Mouse (Mus musculus) c-Kit-positive CD71-positive TER-119-positive erythroid progenitor cells, embryonic 14.5 days (primary cell): ENCODE results near the gene Pacsin3.

ENCODE experiments used
- DNase-seq: peaks from one replicate; pipeline ENCODE4 v3.0.0-alpha.2; 2013; ENCODE audit warnings: low spot score

Gene Pacsin3

DNA sequence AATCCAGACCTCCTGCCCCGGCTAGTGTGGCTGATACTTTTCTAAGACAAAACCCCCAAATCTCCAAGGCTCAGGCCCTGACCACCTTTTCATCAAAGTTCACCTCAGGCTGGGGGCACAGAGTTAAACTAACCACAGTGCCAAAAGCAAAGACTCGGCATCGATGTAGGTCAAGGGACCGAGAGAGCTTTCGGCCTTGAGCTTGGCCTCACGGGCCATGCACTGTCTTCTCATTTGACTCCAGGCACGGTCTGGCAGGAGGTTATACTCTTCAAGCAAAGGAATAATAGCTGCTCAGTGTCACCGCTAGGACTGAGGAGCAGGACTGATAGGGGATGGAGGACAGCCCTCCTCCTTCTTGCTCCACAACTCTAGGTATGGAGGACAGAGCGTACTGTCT lies 50.2 kb downstream of the Pacsin3 start:
- DNase-seq, result no peak

DNA sequence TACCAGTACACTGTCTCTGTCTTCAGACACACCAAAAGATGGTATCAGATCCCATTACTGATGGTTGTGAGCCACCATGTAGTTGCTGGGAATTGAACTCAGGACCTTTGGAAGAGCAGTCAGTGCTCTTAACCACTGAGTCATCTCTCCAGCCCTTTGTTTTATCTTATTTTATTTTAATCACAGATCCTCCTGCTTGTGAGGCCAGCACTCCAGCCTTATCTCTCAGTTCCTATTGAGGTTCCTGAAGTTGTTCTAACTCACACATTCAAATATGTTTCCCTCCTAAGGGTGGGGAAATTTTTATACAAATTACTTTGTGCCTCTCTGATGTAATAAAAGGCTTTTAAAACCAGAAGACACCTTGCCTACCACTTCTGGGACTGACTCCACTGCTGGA lies 50.8 kb downstream of the Pacsin3 start:
- DNase-seq, result no peak

DNA sequence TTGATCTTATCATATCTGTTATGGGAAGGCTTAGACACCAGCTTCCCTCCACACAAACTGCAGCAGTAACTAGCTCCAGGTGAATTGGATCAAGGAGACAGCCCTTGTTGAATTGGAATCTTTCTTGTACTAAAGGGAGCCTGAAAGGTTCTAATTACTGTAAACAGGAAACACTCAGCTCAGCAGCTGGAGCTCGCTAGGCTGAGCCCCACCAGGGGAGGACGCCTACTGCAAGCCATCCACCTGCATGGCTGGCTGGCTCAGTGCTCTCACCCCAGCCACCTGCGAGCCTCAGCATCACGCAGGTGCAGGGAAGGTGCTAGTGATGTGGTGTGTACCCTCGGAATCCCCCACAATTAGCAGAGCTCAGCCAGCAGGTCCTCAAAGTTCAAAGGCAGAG lies 52.9 kb downstream of the Pacsin3 start:
- no peak for DNase-seq

DNA sequence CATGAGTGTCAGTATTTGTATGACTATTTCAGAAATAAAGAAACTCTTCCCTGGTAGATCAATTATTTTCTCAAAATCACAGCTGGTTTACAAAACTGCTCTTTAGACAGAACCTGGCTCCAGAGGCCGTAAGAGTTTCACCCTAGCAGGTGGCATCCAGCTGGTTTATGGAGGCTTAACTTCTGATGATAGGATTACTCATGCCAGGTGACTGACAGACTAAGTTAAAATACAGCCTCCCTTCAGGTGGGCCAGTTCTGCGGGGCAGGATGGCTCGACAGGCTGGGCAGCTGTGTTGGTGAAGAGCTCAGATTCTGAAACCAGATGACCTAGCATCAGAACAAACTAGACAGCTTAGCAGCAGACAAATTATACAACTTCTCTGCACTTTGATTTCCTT lies 53.8 kb downstream of the Pacsin3 start:
- DNase-seq, result no peak

DNA sequence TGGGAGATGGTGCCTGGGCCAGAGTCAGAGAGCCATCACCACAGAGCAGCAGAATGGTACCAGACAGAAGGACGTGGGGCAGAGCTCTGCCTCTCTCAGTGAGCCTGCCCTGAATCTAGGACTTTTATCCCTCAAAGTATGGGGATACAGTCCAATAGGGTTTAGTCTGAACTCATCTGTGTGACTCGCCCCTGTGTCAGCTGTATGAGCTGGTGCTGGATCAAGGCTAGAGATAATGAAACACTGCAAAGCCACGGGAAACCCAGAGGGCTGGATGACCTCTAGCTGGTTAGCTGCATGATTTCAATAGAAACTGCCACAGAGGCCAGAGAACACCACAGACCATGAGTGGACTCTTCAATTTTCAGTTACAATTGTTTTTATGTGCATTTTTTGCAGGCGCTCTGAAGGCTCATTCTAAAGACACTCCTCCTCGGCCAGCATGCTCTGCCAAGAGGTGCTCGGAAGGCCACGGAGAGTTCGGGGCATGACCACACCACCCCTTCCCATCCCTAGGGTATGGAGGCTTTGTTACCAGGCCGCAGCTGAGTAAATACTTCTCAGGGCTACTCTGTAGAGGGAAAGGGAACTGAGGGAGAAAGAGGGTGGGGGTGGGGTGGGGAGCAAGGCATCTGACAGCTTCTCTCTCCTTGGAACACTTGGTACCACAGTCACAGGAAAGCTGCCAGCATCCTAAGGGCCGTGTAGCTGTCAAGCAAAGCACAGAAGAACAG lies 57.0 kb downstream of the Pacsin3 start:
- DNase-seq, result no peak

DNA sequence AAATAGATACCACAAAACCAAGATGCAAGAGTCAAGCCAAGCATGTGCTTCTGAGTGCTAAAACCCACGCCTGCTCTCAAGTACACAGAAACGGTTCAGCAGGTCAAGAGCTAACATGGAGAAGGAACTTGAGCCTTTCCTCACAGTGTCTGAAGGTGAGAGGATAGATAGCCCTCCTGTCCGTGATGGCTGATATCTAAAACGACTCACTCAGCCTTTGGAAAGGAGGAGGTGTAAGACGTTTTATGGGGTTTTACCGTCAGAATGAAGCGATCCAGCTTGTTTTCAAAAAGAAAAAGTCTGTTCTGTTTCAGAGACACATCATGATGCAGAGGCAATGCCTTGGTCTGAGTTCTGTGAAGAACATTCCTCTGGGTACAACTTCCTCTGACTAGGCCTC lies 58.4 kb downstream of the Pacsin3 start:
- no peak for DNase-seq
